Mouse (Mus musculus): Measurements from ENCODE around the gene Ap1ar.

DNA sequence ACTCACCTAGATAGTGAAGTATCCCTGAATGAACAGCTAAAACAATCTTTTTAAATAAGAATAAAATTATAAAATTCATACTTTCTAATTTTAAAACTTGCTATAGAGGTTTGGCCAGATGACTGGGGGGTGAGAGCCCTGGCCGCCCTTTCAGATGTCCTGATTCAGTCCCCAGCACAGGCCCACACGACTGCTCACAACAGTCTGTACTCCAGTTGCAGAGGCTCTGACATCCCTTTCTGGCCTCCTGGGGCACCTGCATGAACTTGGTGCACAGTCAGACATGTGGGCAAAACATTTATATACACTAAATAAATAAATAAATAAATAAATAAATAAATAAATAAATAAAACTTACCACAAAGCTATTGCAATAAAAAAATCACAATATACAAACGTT is 71.4 kb downstream of the Ap1ar start:
- TF ChIP-seq CTCF (IDR thresholded peaks at IDR 0.05; ENCODE audit: extremely low read depth, insufficient read depth, low read length): no peak
- no peak for TF ChIP-seq POLR2A (IDR thresholded peaks at IDR 0.05; ENCODE audit: extremely low read depth, insufficient read depth, low read length)

All from cortical plate, adult 2 months (tissue).